Mouse (Mus musculus) cerebellum, adult 2 months (tissue): Measurements from ENCODE around the gene Tfcp2l1. TPM values are rescaled to one million over a fixed set of nuclear protein-coding genes. Genes with fewer than 3 reads are reported as not detected.

Experiments
- DNase-seq, 2 experiments: peaks; one replicate each; pipeline ENCODE4 v3.0.0; 2021
- H3K27ac ChIP-seq: fragments of 200-500 bp; 2 replicates; pipeline ENCODE4 v1.5.1; 2012; ENCODE audit warnings: low read length, control low read depth, inconsistent platforms; ENCODE audit not compliant: insufficient read depth
- H3K27me3 ChIP-seq: fragments of 200-500 bp; 2 replicates; pipeline ENCODE4 v1.6.1; 2012; ENCODE audit warnings: inconsistent platforms, mild to moderate bottlenecking, low read length, moderate library complexity; ENCODE audit not compliant: control insufficient read depth, insufficient read depth
- H3K4me1 ChIP-seq: fragments of 200-500 bp; 2 replicates; pipeline ENCODE4 v1.6.1; 2011; ENCODE audit warnings: low read length; ENCODE audit not compliant: control insufficient read depth, insufficient read depth
- H3K4me3 ChIP-seq: fragments of 200-500 bp; replicated peaks from 2 replicates; pipeline ENCODE3; 2011; ENCODE audit warnings: mild to moderate bottlenecking, low read depth, low read length, control low read depth; ENCODE audit not compliant: insufficient read depth
- CTCF ChIP-seq: fragments of 200-500 bp; IDR thresholded peaks from 2 replicates; pipeline ENCODE4 v1.5.1; 2011; ENCODE audit warnings: low read depth, mild to moderate bottlenecking, control low read depth, low read length, moderate library complexity, borderline replicate concordance; ENCODE audit not compliant: insufficient read depth
- POLR2A ChIP-seq: fragments of 200-500 bp; IDR thresholded peaks from 2 replicates; pipeline ENCODE4 v1.6.1; 2011; ENCODE audit warnings: low read length, control low read depth, borderline replicate concordance; ENCODE audit not compliant: insufficient read depth
- WGBS: fragments of 180-500 bp; shearing (Covaris S2); methylation state at CpG from one replicate; pipeline ENCODE4 v1.1.7; 2018; 5-methylcytosine and 5-hydroxymethylcytosine counted together
- polyA plus RNA-seq: library from polyadenylated mRNA; depleted of rRNA; stranded (reverse); fragments of >200 nt; gene quantifications from 2 replicates; pipeline ENCODE4 v1.2.3, GENCODE M21; 2012

The Tfcp2l1 gene
- polyA plus RNA-seq, 1 experiment, result 0.08 TPM

- peak; percentile 31 to 36 for DNase-seq
- WGBS, result 29% methylated on average over 2 of the region's 2 CpGs
- TF ChIP-seq POLR2A (no peak), CTCF (no peak)
- no peak overlapping the region for H3K27ac ChIP-seq
- peaks cover 5% of the 10 kb centered on the region for H3K4me1 ChIP-seq
- no peak overlapping the region for H3K4me3 ChIP-seq
- H3K27me3 ChIP-seq, result no peaks in the 10 kb centered on the region
Measured at GRCm38 (mm10) chr1:118694436-118694835, 66.7 kb downstream of the Tfcp2l1 start.

GRCm38 (mm10) chr1:118697906-118698305, 70.2 kb downstream of the Tfcp2l1 start:
- WGBS, result 66% methylated on average over 6 of the region's 6 CpGs
- no peak for TF ChIP-seq CTCF
- no peak for TF ChIP-seq POLR2A
- Histone ChIP-seq H3K27ac (no peak overlapping the region), H3K27me3 (no peaks in the 10 kb centered on the region), H3K4me3 (no peak overlapping the region), H3K4me1 (peaks cover 5% of the 10 kb centered on the region)
- DNase-seq, result no peak

GRCm38 (mm10) chr1:118699118-118699890, 71.6 kb downstream of the Tfcp2l1 start:
- Histone ChIP-seq H3K4me1 (peaks cover 4% of the 10 kb centered on the region), H3K4me3 (no peak overlapping the region), H3K27me3 (no peaks in the 10 kb centered on the region), H3K27ac (no peak overlapping the region)
- DNase-seq, result no peak
- WGBS, result 56% methylated on average over 6 of the region's 6 CpGs
- no peak for TF ChIP-seq POLR2A
- TF ChIP-seq CTCF, result no peak

GRCm38 (mm10) chr1:118699961-118700360, 72.2 kb downstream of the Tfcp2l1 start:
- no peak overlapping the region for H3K27ac ChIP-seq
- TF ChIP-seq POLR2A (no peak), CTCF (no peak)
- DNase-seq, result no peak
- H3K27me3 ChIP-seq, result no peaks in the 10 kb centered on the region
- no peaks in the 10 kb centered on the region for H3K4me1 ChIP-seq
- 97% methylated on average over 1 of the region's 1 CpGs for WGBS
- no peak overlapping the region for H3K4me3 ChIP-seq

- Histone ChIP-seq H3K27me3 (no peaks in the 10 kb centered on the region), H3K4me3 (no peak overlapping the region), H3K4me1 (no peaks in the 10 kb centered on the region), H3K27ac (no peak overlapping the region)
- WGBS, result 53% methylated on average over 4 of the region's 4 CpGs
- DNase-seq, result no peak
- TF ChIP-seq POLR2A (no peak), CTCF (no peak)
Measured at GRCm38 (mm10) chr1:118711606-118712005, 83.9 kb downstream of the Tfcp2l1 start.

GRCm38 (mm10) chr1:118716225-118716624, 88.5 kb downstream of the Tfcp2l1 start:
- Histone ChIP-seq H3K27ac (no peak overlapping the region), H3K4me3 (no peak overlapping the region), H3K4me1 (no peaks in the 10 kb centered on the region), H3K27me3 (no peaks in the 10 kb centered on the region)
- WGBS, result 45% methylated on average over 1 of the region's 1 CpGs
- DNase-seq, result no peak
- TF ChIP-seq POLR2A (no peak), CTCF (no peak)

- 46% methylated on average over 6 of the region's 6 CpGs for WGBS
- TF ChIP-seq CTCF, result no peak
- TF ChIP-seq POLR2A, result no peak
- no peak overlapping the region for H3K27ac ChIP-seq
- H3K4me3 ChIP-seq, result no peak overlapping the region
- no peaks in the 10 kb centered on the region for H3K27me3 ChIP-seq
- no peaks in the 10 kb centered on the region for H3K4me1 ChIP-seq
- no peak for DNase-seq
Measured at GRCm38 (mm10) chr1:118718055-118718454, 90.3 kb downstream of the Tfcp2l1 start.

- 30% methylated on average over 2 of the region's 2 CpGs for WGBS
- H3K4me3 ChIP-seq, result no peak overlapping the region
- no peak for DNase-seq
- H3K27ac ChIP-seq, result no peak overlapping the region
- H3K27me3 ChIP-seq, result no peaks in the 10 kb centered on the region
- no peaks in the 10 kb centered on the region for H3K4me1 ChIP-seq
- TF ChIP-seq CTCF, result no peak
- TF ChIP-seq POLR2A, result no peak
Measured at GRCm38 (mm10) chr1:118719699-118720098, 92.0 kb downstream of the Tfcp2l1 start.
